Mouse (Mus musculus) embryonic facial prominence, embryonic 11.5 days (tissue): ENCODE results near the gene Lysmd2. TPM values are rescaled to one million over a fixed set of nuclear protein-coding genes. Genes with fewer than 3 reads are reported as not detected.

Experiments used
- ATAC-seq: fragments of 200-750 bp; cut with Nextera tagmentation; replicated peaks from 2 replicates; pipeline ENCODE4 v1.8.0; 2017; ENCODE audit warnings: low read depth; ENCODE audit not compliant: insufficient number of reproducible peaks, low FRiP score, low TSS enrichment
- DNase-seq: peaks from one replicate; pipeline ENCODE4 v3.0.0-alpha.2; 2015; ENCODE audit warnings: low spot score
- H3K27ac ChIP-seq: fragments of 300-500 bp; sonication (generic); replicated peaks from 2 replicates; pipeline ENCODE4 v1.5.1; 2014; ENCODE audit warnings: mild to moderate bottlenecking, low read depth, low read length, control low read depth
- H3K27me3 ChIP-seq: fragments of 300-500 bp; sonication (generic); 2 replicates; pipeline ENCODE4 v1.6.1; 2014; ENCODE audit warnings: mild to moderate bottlenecking, low read length, moderate library complexity, mixed read lengths; ENCODE audit not compliant: control insufficient read depth, insufficient read depth
- H3K36me3 ChIP-seq: fragments of 300-500 bp; sonication (generic); replicated peaks from 2 replicates; pipeline ENCODE4 v1.6.1; 2014; ENCODE audit warnings: low read depth, mild to moderate bottlenecking, low read length, moderate library complexity, mixed read lengths; ENCODE audit not compliant: control insufficient read depth, insufficient read depth
- H3K4me1 ChIP-seq: fragments of 300-500 bp; sonication (generic); 2 replicates; pipeline ENCODE4 v1.6.1; 2014; ENCODE audit warnings: low read length, mixed read lengths; ENCODE audit not compliant: control insufficient read depth, insufficient read depth
- H3K4me2 ChIP-seq: fragments of 300-500 bp; sonication (generic); 2 replicates; pipeline ENCODE4 v1.6.1; 2014; ENCODE audit warnings: low read depth, mild to moderate bottlenecking, control low read depth, low read length, moderate library complexity
- H3K4me3 ChIP-seq: fragments of 300-500 bp; sonication (generic); 2 replicates; pipeline ENCODE4 v1.5.1; 2014; ENCODE audit warnings: low read depth, low read length, control low read depth
- H3K9ac ChIP-seq: fragments of 300-500 bp; sonication (generic); replicated peaks from 2 replicates; pipeline ENCODE4 v1.6.1; 2014; ENCODE audit warnings: mild to moderate bottlenecking, control low read depth, low read length
- H3K9me3 ChIP-seq: fragments of 300-500 bp; sonication (generic); replicated peaks from 2 replicates; pipeline ENCODE4 v1.6.1; 2016; ENCODE audit warnings: mild to moderate bottlenecking, low read length, inconsistent platforms, mixed read lengths; ENCODE audit not compliant: control insufficient read depth
- WGBS: fragments of 180-500 bp; shearing (Covaris S2); extraction: QIAGEN DNeasy Blood & Tissue Kit; methylation state at CpG from one replicate; pipeline ENCODE4 v1.1.7; 2014; 5-methylcytosine and 5-hydroxymethylcytosine counted together
- polyA plus RNA-seq: library from polyadenylated mRNA; unstranded; fragments of >200 nt; fragmentation: Nextera tagmentation; extraction: Ambion mirVana; gene quantifications from 2 replicates; pipeline ENCODE4 v1.2.1, GENCODE M21; 2014

Gene Lysmd2
- polyA plus RNA-seq, 1 experiment from 2014 or later: 21.7 TPM

DNA sequence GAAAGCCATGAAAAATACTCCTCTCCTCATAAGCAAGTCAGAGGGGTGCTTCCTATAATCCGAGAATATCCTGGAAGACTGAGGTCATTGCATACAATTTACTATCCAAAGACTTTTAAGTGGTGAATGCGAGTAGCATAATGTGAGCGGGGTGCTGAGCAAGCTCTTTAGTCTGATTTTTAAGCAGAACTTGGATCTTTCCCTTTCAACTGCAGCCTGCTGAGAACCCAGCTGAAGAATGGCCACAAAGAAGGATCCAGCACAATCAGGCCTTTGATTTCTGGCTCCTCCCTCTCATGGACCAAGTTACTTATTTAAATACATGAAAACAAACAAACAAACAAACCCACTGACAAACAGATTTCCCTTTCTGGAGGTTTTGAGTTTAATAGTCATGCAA is 59.2 kb downstream of the Lysmd2 start:
- Histone ChIP-seq H3K9me3 (no peaks in the 10 kb centered on the region), H3K27ac (no peak overlapping the region), H3K27me3 (no peaks in the 10 kb centered on the region), H3K36me3 (no peaks in the 10 kb centered on the region), H3K4me1 (peaks cover 2% of the 10 kb centered on the region; the same call in 1 of the 2 replicates), H3K4me3 (no peak overlapping the region), H3K4me2 (no peak overlapping the region), H3K9ac (no peak overlapping the region)
- no peak for DNase-seq
- ATAC-seq: no peak
- 61% methylated on average over 3 of the region's 3 CpGs for WGBS

Other genes starting within 250 kb of the Lysmd2 start
- 142 and 152 TPM in 2 replicates for gene Mapk6, start 215.7 kb upstream of the Lysmd2 start, polyA plus RNA-seq
- gene Leo1, start 184.2 kb upstream of the Lysmd2 start, polyA plus RNA-seq: 50.5 and 50.7 TPM in 2 replicates
- gene Tmod3, start 66.1 kb upstream of the Lysmd2 start, polyA plus RNA-seq: 106 and 117 TPM in 2 replicates
- gene Tmod2, start 14.4 kb upstream of the Lysmd2 start, polyA plus RNA-seq: 36.2 and 38.2 TPM in 2 replicates
- gene Scg3, start 58.3 kb downstream of the Lysmd2 start, polyA plus RNA-seq: 11.1 and 15.3 TPM in 2 replicates
- gene Bmp5, start 149.6 kb downstream of the Lysmd2 start, polyA plus RNA-seq: 6.1 and 6.2 TPM in 2 replicates